Mouse (Mus musculus): ENCODE measurements around the gene Nup188.

DNA sequence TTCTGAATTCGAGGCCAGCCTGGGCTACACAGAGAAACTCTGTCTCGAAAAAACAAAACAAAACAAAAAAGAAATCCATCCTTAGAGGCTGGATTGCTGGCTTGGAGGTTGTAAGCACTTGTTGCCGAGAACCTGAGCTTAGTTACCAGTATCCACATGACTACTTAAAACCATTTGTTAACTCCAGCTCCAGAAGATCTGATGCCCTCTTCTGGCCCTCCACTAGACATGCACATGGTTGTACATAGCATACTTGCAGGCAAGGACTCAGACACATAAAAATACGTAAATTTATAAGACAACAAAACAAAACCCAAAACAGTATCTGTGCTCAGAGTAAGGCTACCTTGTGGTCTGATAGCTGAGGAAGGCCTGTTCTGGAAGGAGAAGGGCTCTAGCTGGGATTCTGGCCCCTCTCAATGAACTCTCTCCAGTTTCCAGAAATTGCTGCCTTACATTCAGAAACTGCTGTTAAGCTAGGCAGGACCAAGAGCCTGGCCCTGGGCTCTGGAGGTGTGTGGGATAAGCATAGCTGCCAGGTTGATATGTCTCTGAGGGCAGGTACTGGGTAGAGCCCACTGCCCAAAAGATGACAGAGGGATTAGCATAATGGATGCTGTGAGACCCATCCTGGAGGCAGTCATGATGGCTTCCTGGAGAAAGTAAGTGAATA lies 25.0 kb upstream of the Nup188 start:
- TF ChIP-seq CTCF (IDR thresholded peaks at IDR 0.05; ENCODE audit: control insufficient read depth, insufficient read depth, insufficient read length) (no peak), CEBPB (IDR thresholded peaks at IDR 0.05; ENCODE audit: low read depth) (no peak), MYOG (IDR thresholded peaks at IDR 0.05; ENCODE audit: control insufficient read depth, extremely low read depth, insufficient read length) (no peak), MAX (IDR thresholded peaks at IDR 0.05) (no peak), MYOD1 (IDR thresholded peaks at IDR 0.05; ENCODE audit: control insufficient read depth, insufficient read length, low read depth) (no peak), FOSL1 (IDR thresholded peaks at IDR 0.05; ENCODE audit: insufficient read depth, low read length, poor library complexity, severe bottlenecking) (no peak), USF1 (IDR thresholded peaks at IDR 0.05; ENCODE audit: low read depth) (no peak)
